Mouse (Mus musculus) lung, embryonic 16.5 days (tissue): Measurements from ENCODE around the gene Erf. TPM values are rescaled to one million over a fixed set of nuclear protein-coding genes. Genes with fewer than 3 reads are reported as not detected.

ENCODE experiments used
- ATAC-seq: fragments of 200-750 bp; cut with Nextera tagmentation; 2 replicates; pipeline ENCODE4 v1.8.0; 2017; ENCODE audit warnings: low read depth, mild to moderate bottlenecking, moderate library complexity
- H3K27ac ChIP-seq: fragments of 300-500 bp; sonication (generic); 2 replicates; pipeline ENCODE4 v1.5.1; 2014; ENCODE audit warnings: mild to moderate bottlenecking, control low read depth, low read length
- H3K27me3 ChIP-seq: fragments of 300-500 bp; sonication (generic); 2 replicates; pipeline ENCODE4 v1.6.1; 2014; ENCODE audit warnings: low read depth, low read length, mixed read lengths; ENCODE audit not compliant: control insufficient read depth, insufficient read depth
- H3K36me3 ChIP-seq: fragments of 300-500 bp; sonication (generic); 2 replicates; pipeline ENCODE4 v1.6.1; 2014; ENCODE audit warnings: low read length; ENCODE audit not compliant: control insufficient read depth, insufficient read depth
- H3K4me1 ChIP-seq: fragments of 300-500 bp; sonication (generic); replicated peaks from 2 replicates; pipeline ENCODE4 v1.6.1; 2014; ENCODE audit warnings: low read length, mixed read lengths; ENCODE audit not compliant: control insufficient read depth, insufficient read depth
- H3K4me2 ChIP-seq: fragments of 300-500 bp; sonication (generic); 2 replicates; pipeline ENCODE4 v1.6.1; 2014; ENCODE audit warnings: low read depth, low read length, control low read depth
- H3K4me3 ChIP-seq: fragments of 300-500 bp; sonication (generic); 2 replicates; pipeline ENCODE4 v1.5.1; 2014; ENCODE audit warnings: mild to moderate bottlenecking, low read length, control low read depth
- H3K9ac ChIP-seq: fragments of 300-500 bp; sonication (generic); 2 replicates; pipeline ENCODE4 v1.6.1; 2014; ENCODE audit warnings: low read length, control low read depth
- H3K9me3 ChIP-seq: fragments of 300-500 bp; sonication (generic); 2 replicates; pipeline ENCODE4 v1.6.1; 2016; ENCODE audit warnings: low read length; ENCODE audit not compliant: control insufficient read depth
- WGBS: fragments of 180-500 bp; shearing (Covaris S2); extraction: QIAGEN DNeasy Blood & Tissue Kit; methylation state at CpG from one replicate; pipeline ENCODE4 v1.1.7; 2014; 5-methylcytosine and 5-hydroxymethylcytosine counted together
- polyA plus RNA-seq: library from polyadenylated mRNA; unstranded; fragments of >200 nt; fragmentation: Nextera tagmentation; extraction: Ambion mirVana; gene quantifications from 2 replicates; pipeline ENCODE4 v1.2.1, GENCODE M21; 2015

Gene Erf
- polyA plus RNA-seq, 1 experiment from 2014 or later, result 13.6 TPM

- H3K27ac ChIP-seq, result no peak overlapping the region
- no peak overlapping the region for H3K9ac ChIP-seq
- H3K4me1 ChIP-seq, result no peaks in the 10 kb centered on the region
- peaks cover 84% of the 10 kb centered on the region for H3K36me3 ChIP-seq
- H3K4me2 ChIP-seq, result no peak overlapping the region
- H3K27me3 ChIP-seq, result no peaks in the 10 kb centered on the region
- ATAC-seq, result 0 out of 2 replicates have a peak, but pooled peaks have one; percentile 5
- no peak overlapping the region for H3K4me3 ChIP-seq
- WGBS, result 93% methylated on average over 1 of the region's 1 CpGs
- no peaks in the 10 kb centered on the region for H3K9me3 ChIP-seq
Measured at GRCm38 (mm10) chr7:25290463-25290862, 39.9 kb upstream of the Erf start.

GRCm38 (mm10) chr7:25289925-25290324 is 39.4 kb upstream of the Erf start:
- no peaks in the 10 kb centered on the region for H3K9me3 ChIP-seq
- peaks cover 90% of the 10 kb centered on the region for H3K36me3 ChIP-seq
- H3K4me3 ChIP-seq, result no peak overlapping the region
- no peak overlapping the region for H3K9ac ChIP-seq
- H3K4me1 ChIP-seq, result no peaks in the 10 kb centered on the region
- 92% methylated on average over 3 of the region's 3 CpGs for WGBS
- no peak overlapping the region for H3K4me2 ChIP-seq
- H3K27ac ChIP-seq, result no peak overlapping the region
- ATAC-seq, result no peak
- H3K27me3 ChIP-seq, result no peaks in the 10 kb centered on the region

GRCm38 (mm10) chr7:25288721-25289120 is 38.2 kb upstream of the Erf start:
- Histone ChIP-seq H3K27me3 (no peaks in the 10 kb centered on the region), H3K9ac (no peak overlapping the region), H3K4me2 (no peak overlapping the region), H3K9me3 (no peaks in the 10 kb centered on the region), H3K4me3 (no peak overlapping the region), H3K27ac (no peak overlapping the region), H3K36me3 (peaks cover 84% of the 10 kb centered on the region), H3K4me1 (peaks cover 10% of the 10 kb centered on the region)
- WGBS, result 87% methylated on average over 3 of the region's 3 CpGs
- no peak for ATAC-seq

- Histone ChIP-seq H3K9ac (no peak overlapping the region), H3K27ac (no peak overlapping the region), H3K4me3 (no peak overlapping the region), H3K4me1 (peaks cover 17% of the 10 kb centered on the region), H3K9me3 (no peaks in the 10 kb centered on the region), H3K36me3 (peaks cover 78% of the 10 kb centered on the region), H3K4me2 (no peak overlapping the region), H3K27me3 (no peaks in the 10 kb centered on the region)
- WGBS, result 89% methylated on average over 12 of the region's 12 CpGs
- ATAC-seq, result no peak
Measured at GRCm38 (mm10) chr7:25288011-25288410, 37.5 kb upstream of the Erf start.

GRCm38 (mm10) chr7:25286989-25287388 is 36.4 kb upstream of the Erf start:
- 74% methylated on average over 8 of the region's 8 CpGs for WGBS
- H3K9me3 ChIP-seq, result no peaks in the 10 kb centered on the region
- no peaks in the 10 kb centered on the region for H3K27me3 ChIP-seq
- ATAC-seq, result no peak
- no peak overlapping the region for H3K9ac ChIP-seq
- no peak overlapping the region for H3K27ac ChIP-seq
- H3K4me2 ChIP-seq, result no peak overlapping the region
- peaks cover 19% of the 10 kb centered on the region for H3K4me1 ChIP-seq
- H3K36me3 ChIP-seq, result peaks cover 70% of the 10 kb centered on the region
- no peak overlapping the region for H3K4me3 ChIP-seq

GRCm38 (mm10) chr7:25285511-25286238 is 35.1 kb upstream of the Erf start:
- no peaks in the 10 kb centered on the region for H3K27me3 ChIP-seq
- peaks cover 28% of the 10 kb centered on the region for H3K4me1 ChIP-seq
- H3K36me3 ChIP-seq, result peaks cover 58% of the 10 kb centered on the region
- no peak for ATAC-seq
- H3K9me3 ChIP-seq, result no peaks in the 10 kb centered on the region
- WGBS, result 83% methylated on average over 20 of the region's 20 CpGs
- H3K9ac ChIP-seq, result no peak overlapping the region
- H3K4me3 ChIP-seq, result no peak overlapping the region
- H3K4me2 ChIP-seq, result no peak overlapping the region
- no peak overlapping the region for H3K27ac ChIP-seq

GRCm38 (mm10) chr7:25284766-25285165 is 34.2 kb upstream of the Erf start:
- H3K9me3 ChIP-seq, result no peaks in the 10 kb centered on the region
- peaks cover 37% of the 10 kb centered on the region for H3K4me1 ChIP-seq
- H3K4me3 ChIP-seq, result no peak overlapping the region
- ATAC-seq, result no peak
- H3K36me3 ChIP-seq, result peaks cover 49% of the 10 kb centered on the region
- H3K9ac ChIP-seq, result 0 out of 2 replicates have a peak overlapping the region, but pooled peaks have one; percentile 32
- WGBS, result 59% methylated on average over 5 of the region's 5 CpGs
- no peak overlapping the region for H3K27ac ChIP-seq
- no peak overlapping the region for H3K4me2 ChIP-seq
- H3K27me3 ChIP-seq, result no peaks in the 10 kb centered on the region

- no peak overlapping the region for H3K27ac ChIP-seq
- H3K36me3 ChIP-seq, result peaks cover 43% of the 10 kb centered on the region
- H3K9ac ChIP-seq, result peak overlapping the region; percentile 82; the same call in 1 of the 2 replicates
- ATAC-seq, result no peak
- H3K4me1 ChIP-seq, result peaks cover 38% of the 10 kb centered on the region
- WGBS, result 52% methylated on average over 2 of the region's 2 CpGs
- no peaks in the 10 kb centered on the region for H3K9me3 ChIP-seq
- peak overlapping the region; percentile 82 for H3K4me3 ChIP-seq
- no peaks in the 10 kb centered on the region for H3K27me3 ChIP-seq
- H3K4me2 ChIP-seq, result peak overlapping the region; percentile 92
Measured at GRCm38 (mm10) chr7:25284171-25284570, 33.6 kb upstream of the Erf start.

- H3K9ac ChIP-seq, result peak overlapping the region; percentile 82
- 7% methylated on average over 5 of the region's 5 CpGs for WGBS
- no peak for ATAC-seq
Measured at GRCm38 (mm10) chr7:25283637-25284036, 33.1 kb upstream of the Erf start.

More at GRCm38 (mm10) chr7:25283637-25284036, 33.1 kb upstream of the Erf start:
- Histone ChIP-seq H3K9me3 (no peaks in the 10 kb centered on the region), H3K27me3 (no peaks in the 10 kb centered on the region), H3K4me1 (peaks cover 38% of the 10 kb centered on the region), H3K4me2 (peak overlapping the region; percentile 92), H3K36me3 (peaks cover 37% of the 10 kb centered on the region), H3K27ac (peak overlapping the region; percentile 98), H3K4me3 (peak overlapping the region; percentile 82)
